ENCODE assay signal across 17 mouse cellular contexts in the genomic region with DNA sequence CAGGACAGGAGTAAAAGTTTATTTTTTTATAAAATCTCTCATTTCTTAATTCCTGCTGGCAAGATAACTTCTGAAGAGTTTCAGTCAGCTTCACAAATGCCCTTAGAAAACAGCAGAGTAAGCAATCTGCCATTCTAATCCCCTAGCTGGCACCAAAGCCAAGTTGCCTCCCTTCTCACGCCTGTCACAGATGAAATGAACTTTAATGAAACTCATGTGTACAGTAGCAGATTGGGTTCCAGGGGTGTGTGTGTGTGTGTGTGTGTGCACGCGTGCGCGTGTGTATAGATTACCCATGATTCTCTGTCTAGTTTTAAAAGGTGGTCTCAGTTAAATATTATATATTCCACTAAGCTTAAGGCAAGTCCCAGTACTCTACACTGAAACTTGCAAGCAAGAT.
"Had no signal": no experiment of that assay in that cellular context is flagged by ENCODE, and none has a peak within 500 bp of the region (broad histone marks: within the 10 kb centered on the region; RNA-seq: fewer than 3 reads in every experiment).

No protein-coding gene starts in this region.

- H3K27ac ChIP-seq: midbrain, embryonic 10.5 days; midbrain, embryonic 15.5 days; neural tube, embryonic 13.5 days; neural tube, embryonic 15.5 days had no signal

- H3K4me2 ChIP-seq: lung, embryonic 14.5 days; midbrain, embryonic 15.5 days; neural tube, embryonic 13.5 days; neural tube, embryonic 15.5 days had no signal

- H3K27me3 ChIP-seq: midbrain, embryonic 15.5 days; neural tube, embryonic 13.5 days; neural tube, embryonic 15.5 days had no signal

- DNase-seq: lung, adult 18-20 months; lung, embryonic 14.5 days; lung, postnatal 10 days; lung, postnatal 4 days; retina, postnatal 1 day; right cerebral cortex, adult 18-20 months; right cerebral cortex, postnatal 25 days; right cerebral cortex, postnatal 4 days; spleen, adult 18-20 months; thymus, adult 18-20 months; thymus, postnatal 14 days; thymus, postnatal 36 days had no signal

- H3K9me3 ChIP-seq: midbrain, embryonic 10.5 days; midbrain, embryonic 15.5 days; neural tube, embryonic 13.5 days; neural tube, embryonic 15.5 days had no signal

- H3K36me3 ChIP-seq: midbrain, embryonic 10.5 days; midbrain, embryonic 15.5 days; neural tube, embryonic 13.5 days; neural tube, embryonic 15.5 days had no signal

- ATAC-seq: midbrain, embryonic 15.5 days had no signal

- H3K4me1 ChIP-seq: midbrain, embryonic 10.5 days; midbrain, embryonic 15.5 days had no signal

- H3K4me3 ChIP-seq: midbrain, embryonic 10.5 days; midbrain, embryonic 15.5 days; myocyte; neural tube, embryonic 13.5 days; neural tube, embryonic 15.5 days had no signal

- H3K9ac ChIP-seq: lung, embryonic 14.5 days; midbrain, embryonic 15.5 days; neural tube, embryonic 13.5 days; neural tube, embryonic 15.5 days had no signal
